Mouse (Mus musculus): Measurements from ENCODE around the gene Lrriq3. TPM values are rescaled to one million over a fixed set of nuclear protein-coding genes. Genes with fewer than 3 reads are reported as not detected.

Gene Lrriq3
- polyA plus RNA-seq (2012; rRNA removed) = 0.08 and 0.15 TPM in 2 replicates

DNA sequence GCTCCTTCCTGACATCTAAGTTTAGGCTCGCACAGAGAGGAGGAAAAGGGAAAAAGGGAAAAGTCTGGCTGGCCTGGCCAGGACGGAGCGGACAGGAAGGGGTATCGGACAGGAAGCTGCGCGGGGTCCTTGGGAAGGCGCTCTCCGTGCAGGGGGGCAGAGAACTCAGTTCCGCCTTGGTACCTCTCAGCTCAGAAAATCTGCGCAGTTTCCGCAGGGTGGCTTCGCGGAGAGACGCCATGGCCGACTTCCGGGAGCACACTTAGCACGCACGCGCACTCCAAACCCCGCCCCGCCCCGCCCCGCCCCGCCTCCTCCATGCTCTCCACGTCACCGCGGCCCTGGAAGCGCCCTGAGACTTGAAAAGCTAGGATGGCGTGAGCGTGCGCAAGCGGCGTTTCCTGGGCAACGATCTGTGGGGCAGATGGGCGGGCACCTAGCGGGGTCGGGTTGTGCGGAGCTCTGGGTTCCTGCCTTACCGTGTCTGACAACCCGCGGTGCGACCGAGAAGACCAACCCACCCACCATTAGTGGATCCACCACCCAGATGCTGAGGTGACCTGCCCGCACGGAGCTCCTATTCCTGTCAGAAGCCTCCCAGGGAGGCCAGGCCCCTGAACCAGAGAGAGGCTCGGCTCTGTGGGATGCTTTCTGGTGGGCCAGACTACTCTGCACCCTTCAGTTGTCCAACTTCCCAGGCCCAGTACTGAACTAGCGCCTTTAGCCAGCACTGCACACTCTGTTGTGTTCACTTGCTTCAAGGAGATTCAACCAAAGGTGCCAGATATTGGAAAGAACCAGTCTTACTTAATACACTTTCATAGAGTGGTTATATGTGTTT, at the start of gene Lrriq3, which contains the start of gene Fpgt:
Lrriq3 (plus strand) TSS at position 319 of the 841 bp plus-strand sequence.
Fpgt (minus strand) TSS at position 288 of the 841 bp plus-strand sequence.

DNA sequence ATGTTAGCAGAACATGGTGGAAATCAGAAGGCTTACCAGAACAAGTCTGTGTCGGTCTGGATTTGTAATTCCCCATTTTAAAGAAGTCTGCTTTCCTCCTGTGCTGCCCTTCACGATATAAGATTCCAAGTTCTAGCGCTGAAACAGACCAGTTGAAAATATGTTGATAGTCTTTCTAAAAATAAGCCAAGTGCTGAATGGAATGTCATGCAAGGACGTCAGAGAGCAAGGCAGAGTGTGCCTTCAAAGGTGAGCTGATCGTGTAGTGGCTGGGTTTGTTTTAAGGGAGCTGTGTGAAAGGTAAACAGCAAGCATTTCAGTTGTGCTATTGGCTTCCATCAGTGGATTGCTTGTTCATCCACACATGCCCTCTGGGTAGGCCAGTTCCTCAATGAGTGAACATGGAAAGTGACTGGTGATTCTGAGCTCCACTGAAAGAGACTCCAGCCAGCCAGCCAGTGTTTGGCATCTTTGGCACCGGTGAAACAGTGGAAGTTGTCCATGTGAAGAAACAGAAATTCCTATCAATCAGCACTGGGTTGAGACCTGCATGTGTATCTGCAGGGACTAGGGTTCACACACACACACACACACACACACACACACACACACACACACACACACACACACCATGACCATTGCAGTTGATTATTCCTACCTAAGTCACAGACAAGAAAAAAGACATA, 37.9 kb upstream of the Lrriq3 start, which contains the start of gene Tnni3k:
Tnni3k (minus strand) TSS at position 177 of the 686 bp plus-strand sequence.

Other genes starting within 250 kb of the Lrriq3 start
- not detected in 2 replicates for gene Tnni3k, start 38.0 kb upstream of the Lrriq3 start, polyA plus RNA-seq (2012; rRNA removed)
- 3.2 and 3.6 TPM in 2 replicates for gene Fpgt, start within 50 bp of the Lrriq3 start, polyA plus RNA-seq (2012; rRNA removed)

Measured in liver, embryonic 14 days (tissue).